Mouse (Mus musculus) common myeloid progenitor, adult 5-6 weeks (primary cell): ENCODE measurements at regions not wholly inside any gene's neighbourhood (a gene's known extent, or its start where the extent isn't known, plus 50 kb on each side); places are given as distances from the start of the nearest gene placed in this dataset.

Experiments used
- ATAC-seq: replicated peaks from 2 replicates; pipeline ENCODE4 v1.8.0; 2016; ENCODE audit warnings: low read depth, mild to moderate bottlenecking, moderate TSS enrichment, inconsistent platforms; ENCODE audit not compliant: poor library complexity, severe bottlenecking

- ATAC-seq, result no peak
Measured at GRCm38 (mm10) chr13:33721851-33722250, 60.6 kb downstream of the Serpinb6d start.

GRCm38 (mm10) chr13:33762293-33763125 is 80.7 kb downstream of the Serpinb6e start:
- ATAC-seq, result 0 out of 2 replicates have a peak, but pooled peaks have one; percentile 36

GRCm38 (mm10) chr13:33763295-33763916 is 79.8 kb downstream of the Serpinb6e start:
- no peak for ATAC-seq
